Mouse (Mus musculus): ENCODE measurements at regions not wholly inside any gene's neighbourhood (a gene's known extent, or its start where the extent isn't known, plus 50 kb on each side); places are given as distances from the start of the nearest gene placed in this dataset.

- H3K4me3 ChIP-seq (ENCODE audit: control insufficient read depth in 1 of 2, insufficient read depth in 1 of 2, low read depth in 1 of 2, low read length in 2 of 2), result no peak overlapping the region
- H3K27me3 ChIP-seq (ENCODE audit: control insufficient read depth, insufficient read depth, low read length), result no peaks in the 10 kb centered on the region
- H3K4me2 ChIP-seq (ENCODE audit: low read length), result no peak overlapping the region
- no peaks in the 10 kb centered on the region for H3K9me3 ChIP-seq (ENCODE audit: control insufficient read depth, low read length)
- no peak overlapping the region for H3K9ac ChIP-seq (ENCODE audit: low read length)
- H3K36me3 ChIP-seq (ENCODE audit: control insufficient read depth, insufficient read depth, low read length), result no peaks in the 10 kb centered on the region
- H3K4me1 ChIP-seq (ENCODE audit: control insufficient read depth in 2 of 2, insufficient read depth in 2 of 2, low read length in 2 of 2), result peaks cover under 1 to 5% of the 10 kb centered on the region in 2 experiments; a peak in 3 of 4 replicates
- no peak overlapping the region for H3K27ac ChIP-seq (replicated peaks in 1 of 2; ENCODE audit: control insufficient read depth in 1 of 2, insufficient read depth in 1 of 2, low read depth in 2 of 2, low read length in 2 of 2)
- 77% methylated on average over 3 of the region's 3 CpGs for WGBS
- no peak for ATAC-seq (ENCODE audit: insufficient number of reproducible peaks, insufficient read depth, low FRiP score, low read depth)
Observed at GRCm38 (mm10) chr13:35447661-35448060, 212.0 kb upstream of the Cdyl start.

DNA sequence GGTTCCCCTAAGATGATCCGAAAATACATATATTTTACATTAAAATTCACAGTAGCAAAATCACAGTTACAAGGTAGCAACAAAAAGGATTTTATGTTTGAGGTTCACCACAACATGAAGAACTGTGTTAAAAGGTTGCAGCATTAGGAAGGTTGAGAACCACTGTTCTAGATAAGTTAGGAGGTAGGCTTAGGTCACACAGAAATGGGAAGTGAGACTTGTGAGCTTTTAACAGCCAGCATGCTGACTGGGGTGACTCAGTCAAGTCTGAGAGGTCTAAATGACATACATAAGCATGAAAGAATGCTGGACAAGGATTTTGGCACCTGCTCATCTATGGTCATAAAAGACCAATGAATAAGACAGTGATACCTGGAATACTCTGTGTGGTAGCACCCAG is 207.2 kb upstream of the Cdyl start:
- Histone ChIP-seq H3K9me3 (ENCODE audit: control insufficient read depth, low read length) (no peaks in the 10 kb centered on the region), H3K27ac (replicated peaks in 1 of 2; ENCODE audit: control insufficient read depth in 1 of 2, insufficient read depth in 1 of 2, low read depth in 2 of 2, low read length in 2 of 2) (no peak overlapping the region), H3K9ac (ENCODE audit: low read length) (no peak overlapping the region), H3K4me2 (ENCODE audit: low read length) (no peak overlapping the region), H3K4me1 (ENCODE audit: control insufficient read depth in 2 of 2, insufficient read depth in 2 of 2, low read length in 2 of 2) (peaks cover 11 to 19% of the 10 kb centered on the region in 2 experiments), H3K4me3 (ENCODE audit: control insufficient read depth in 1 of 2, insufficient read depth in 1 of 2, low read depth in 1 of 2, low read length in 2 of 2) (no peak overlapping the region), H3K27me3 (ENCODE audit: control insufficient read depth, insufficient read depth, low read length) (no peaks in the 10 kb centered on the region), H3K36me3 (ENCODE audit: control insufficient read depth, insufficient read depth, low read length) (no peaks in the 10 kb centered on the region)
- ATAC-seq (ENCODE audit: insufficient number of reproducible peaks, insufficient read depth, low FRiP score, low read depth), result no peak
- WGBS, result 88% methylated on average over 1 of the region's 1 CpGs

GRCm38 (mm10) chr13:35453222-35453914 is 206.3 kb upstream of the Cdyl start:
- no peak overlapping the region for H3K4me2 ChIP-seq (ENCODE audit: low read length)
- no peaks in the 10 kb centered on the region for H3K27me3 ChIP-seq (ENCODE audit: control insufficient read depth, insufficient read depth, low read length)
- H3K27ac ChIP-seq (replicated peaks in 1 of 2; ENCODE audit: control insufficient read depth in 1 of 2, insufficient read depth in 1 of 2, low read depth in 2 of 2, low read length in 2 of 2), result peak overlapping the region; percentile 86 to 88
- ATAC-seq (ENCODE audit: insufficient number of reproducible peaks, insufficient read depth, low FRiP score, low read depth), result peak; percentile 68
- no peaks in the 10 kb centered on the region for H3K9me3 ChIP-seq (ENCODE audit: control insufficient read depth, low read length)
- no peak overlapping the region for H3K4me3 ChIP-seq (ENCODE audit: control insufficient read depth in 1 of 2, insufficient read depth in 1 of 2, low read depth in 1 of 2, low read length in 2 of 2)
- H3K36me3 ChIP-seq (ENCODE audit: control insufficient read depth, insufficient read depth, low read length), result no peaks in the 10 kb centered on the region
- H3K9ac ChIP-seq (ENCODE audit: low read length), result peak overlapping the region; percentile 36; the same call in 1 of the 2 replicates
- 38% methylated on average over 2 of the region's 2 CpGs for WGBS
- peaks cover 11 to 19% of the 10 kb centered on the region in 2 experiments for H3K4me1 ChIP-seq (ENCODE audit: control insufficient read depth in 2 of 2, insufficient read depth in 2 of 2, low read length in 2 of 2)

DNA sequence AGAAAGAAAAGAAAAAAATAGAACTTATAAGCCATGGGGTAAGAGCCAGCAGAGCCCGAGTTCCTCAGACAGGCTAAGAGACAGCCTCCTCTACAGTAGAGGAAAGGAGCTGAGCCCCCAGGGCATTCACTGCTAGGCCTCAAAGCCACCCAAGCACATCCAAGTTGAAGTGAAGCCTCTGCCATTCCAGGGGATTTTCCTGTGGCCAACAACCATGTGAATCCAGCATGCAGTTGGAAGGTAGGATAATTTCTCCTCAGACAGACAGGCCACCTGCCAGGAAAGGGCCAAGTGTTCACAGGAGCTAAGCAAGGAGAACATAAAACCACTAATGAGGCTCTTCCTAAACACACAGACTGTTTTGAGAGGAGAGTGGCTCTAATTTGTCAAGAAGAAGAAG is 199.6 kb upstream of the Cdyl start:
- Histone ChIP-seq H3K9ac (ENCODE audit: low read length) (no peak overlapping the region), H3K4me1 (ENCODE audit: control insufficient read depth in 2 of 2, insufficient read depth in 2 of 2, low read length in 2 of 2) (no peaks in the 10 kb centered on the region), H3K27me3 (ENCODE audit: control insufficient read depth, insufficient read depth, low read length) (no peaks in the 10 kb centered on the region), H3K4me2 (ENCODE audit: low read length) (no peak overlapping the region), H3K36me3 (ENCODE audit: control insufficient read depth, insufficient read depth, low read length) (no peaks in the 10 kb centered on the region), H3K27ac (replicated peaks in 1 of 2; ENCODE audit: control insufficient read depth in 1 of 2, insufficient read depth in 1 of 2, low read depth in 2 of 2, low read length in 2 of 2) (no peak overlapping the region), H3K9me3 (ENCODE audit: control insufficient read depth, low read length) (no peaks in the 10 kb centered on the region), H3K4me3 (ENCODE audit: control insufficient read depth in 1 of 2, insufficient read depth in 1 of 2, low read depth in 1 of 2, low read length in 2 of 2) (no peak overlapping the region)
- 90% methylated on average over 1 of the region's 1 CpGs for whole genome bisulfite sequencing
- ATAC-seq (ENCODE audit: insufficient number of reproducible peaks, insufficient read depth, low FRiP score, low read depth), result no peak

DNA sequence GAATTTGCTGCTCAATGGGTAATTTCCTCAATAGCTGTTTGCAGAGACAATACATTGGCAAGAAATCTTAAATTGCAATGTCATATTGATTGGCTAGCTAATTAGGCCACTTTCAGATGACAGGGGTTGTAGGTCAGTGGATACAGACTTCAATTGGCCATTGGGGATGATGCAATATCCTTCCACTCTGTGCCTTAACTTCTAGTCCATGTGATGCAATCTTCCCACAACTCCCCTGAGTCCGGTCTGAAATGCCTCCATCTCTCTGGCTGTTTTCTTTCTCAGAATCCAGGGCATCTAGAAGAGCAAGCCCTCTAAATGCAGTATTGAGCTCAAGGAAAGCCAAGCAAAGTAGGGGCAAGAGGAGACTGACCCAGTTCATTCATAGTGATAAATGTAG is 196.4 kb upstream of the Cdyl start:
- Histone ChIP-seq H3K9ac (ENCODE audit: low read length) (no peak overlapping the region), H3K4me3 (ENCODE audit: control insufficient read depth in 1 of 2, insufficient read depth in 1 of 2, low read depth in 1 of 2, low read length in 2 of 2) (no peak overlapping the region), H3K27ac (replicated peaks in 1 of 2; ENCODE audit: control insufficient read depth in 1 of 2, insufficient read depth in 1 of 2, low read depth in 2 of 2, low read length in 2 of 2) (peak overlapping the region in 1 of 2 experiments; percentile 35; a peak in 1 of 4 replicates), H3K27me3 (ENCODE audit: control insufficient read depth, insufficient read depth, low read length) (no peaks in the 10 kb centered on the region), H3K4me1 (ENCODE audit: control insufficient read depth in 2 of 2, insufficient read depth in 2 of 2, low read length in 2 of 2) (no peaks in the 10 kb centered on the region), H3K36me3 (ENCODE audit: control insufficient read depth, insufficient read depth, low read length) (no peaks in the 10 kb centered on the region), H3K9me3 (ENCODE audit: control insufficient read depth, low read length) (no peaks in the 10 kb centered on the region), H3K4me2 (ENCODE audit: low read length) (no peak overlapping the region)
- 66% methylated on average over 1 of the region's 1 CpGs for WGBS
- ATAC-seq (ENCODE audit: insufficient number of reproducible peaks, insufficient read depth, low FRiP score, low read depth), result no peak

DNA sequence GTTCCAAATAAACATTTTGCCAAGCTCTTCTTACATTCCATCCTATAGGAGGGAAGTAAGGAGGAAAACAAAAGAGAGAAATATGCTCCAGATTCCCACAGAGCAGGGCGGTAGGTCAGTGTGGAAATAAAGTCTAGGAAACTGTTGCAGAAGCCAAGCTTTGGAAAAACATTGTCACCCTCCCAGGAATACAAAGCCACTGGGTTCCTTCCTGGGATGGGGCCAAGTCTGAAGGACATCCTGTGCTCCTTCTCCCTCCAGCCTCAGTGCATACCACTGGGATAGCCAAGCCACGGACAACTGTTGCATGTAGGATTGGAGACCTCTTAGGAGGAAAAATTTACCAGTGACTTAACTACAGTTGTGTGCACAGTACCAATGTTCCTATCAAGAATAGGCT is 195.8 kb upstream of the Cdyl start:
- Histone ChIP-seq H3K9ac (ENCODE audit: low read length) (no peak overlapping the region), H3K36me3 (ENCODE audit: control insufficient read depth, insufficient read depth, low read length) (no peaks in the 10 kb centered on the region), H3K27me3 (ENCODE audit: control insufficient read depth, insufficient read depth, low read length) (no peaks in the 10 kb centered on the region), H3K9me3 (ENCODE audit: control insufficient read depth, low read length) (no peaks in the 10 kb centered on the region), H3K27ac (replicated peaks in 1 of 2; ENCODE audit: control insufficient read depth in 1 of 2, insufficient read depth in 1 of 2, low read depth in 2 of 2, low read length in 2 of 2) (peak overlapping the region in 1 of 2 experiments; percentile 35; a peak in 1 of 4 replicates), H3K4me1 (ENCODE audit: control insufficient read depth in 2 of 2, insufficient read depth in 2 of 2, low read length in 2 of 2) (no peaks in the 10 kb centered on the region), H3K4me2 (ENCODE audit: low read length) (no peak overlapping the region), H3K4me3 (ENCODE audit: control insufficient read depth in 1 of 2, insufficient read depth in 1 of 2, low read depth in 1 of 2, low read length in 2 of 2) (no peak overlapping the region)
- 59% methylated on average over 2 of the region's 2 CpGs for WGBS
- ATAC-seq (ENCODE audit: insufficient number of reproducible peaks, insufficient read depth, low FRiP score, low read depth), result no peak

- WGBS, result 56% methylated on average over 11 of the region's 11 CpGs
Observed at GRCm38 (mm10) chr13:35469361-35470198, 190.1 kb upstream of the Cdyl start.

More at GRCm38 (mm10) chr13:35469361-35470198, 190.1 kb upstream of the Cdyl start:
- Histone ChIP-seq H3K9ac (ENCODE audit: low read length) (no peak overlapping the region), H3K36me3 (ENCODE audit: control insufficient read depth, insufficient read depth, low read length) (no peaks in the 10 kb centered on the region), H3K9me3 (ENCODE audit: control insufficient read depth, low read length) (no peaks in the 10 kb centered on the region), H3K4me3 (ENCODE audit: control insufficient read depth in 1 of 2, insufficient read depth in 1 of 2, low read depth in 1 of 2, low read length in 2 of 2) (no peak overlapping the region), H3K27ac (replicated peaks in 1 of 2; ENCODE audit: control insufficient read depth in 1 of 2, insufficient read depth in 1 of 2, low read depth in 2 of 2, low read length in 2 of 2) (peak overlapping the region in 1 of 2 experiments; percentile 10; a peak in 1 of 4 replicates), H3K4me1 (ENCODE audit: control insufficient read depth in 2 of 2, insufficient read depth in 2 of 2, low read length in 2 of 2) (no peaks in the 10 kb centered on the region; a peak in 1 of 4 replicates), H3K4me2 (ENCODE audit: low read length) (no peak overlapping the region), H3K27me3 (ENCODE audit: control insufficient read depth, insufficient read depth, low read length) (no peaks in the 10 kb centered on the region)
- no peak; the same call in none of the 2 replicates for ATAC-seq (ENCODE audit: insufficient number of reproducible peaks, insufficient read depth, low FRiP score, low read depth)

All from heart, embryonic 14.5 days (tissue).